Mouse (Mus musculus): ENCODE data around the gene 2410131K14Rik. TPM values are rescaled to one million over a fixed set of nuclear protein-coding genes. Genes with fewer than 3 reads are reported as not detected.

2410131K14Rik gene
- total and polyA plus RNA-seq, 3 experiments = 4.0 to 4.3 TPM; not detected in 1

- Histone ChIP-seq H3K27ac (ENCODE audit: control insufficient read depth, low read depth, low read length) (no peak overlapping the region), H3K27me3 (ENCODE audit: control insufficient read depth in 1 of 2, insufficient read depth in 2 of 2, low read length in 2 of 2) (peaks cover 0 to 1% of the 10 kb centered on the region in 2 experiments; a peak in 2 of 4 replicates), H3K9me3 (replicated peaks; ENCODE audit: insufficient read depth, low read length) (no peaks in the 10 kb centered on the region), H3K4me1 (ENCODE audit: control insufficient read depth in 1 of 2, insufficient read depth in 2 of 2, low read length in 2 of 2) (no peaks in the 10 kb centered on the region), H3K36me3 (ENCODE audit: control insufficient read depth in 1 of 2, insufficient read depth in 2 of 2, low read length in 2 of 2) (no peaks in the 10 kb centered on the region), H3K79me2 (ENCODE audit: control insufficient read depth, insufficient read depth, low read length, poor library complexity) (no peaks in the 10 kb centered on the region), H3K9ac (ENCODE audit: control insufficient read depth, low read depth, low read length, poor library complexity, severe bottlenecking) (no peak overlapping the region), H3K4me3 (ENCODE audit: control insufficient read depth in 1 of 2, insufficient read depth in 1 of 2, low read depth in 2 of 2, low read length in 2 of 2) (no peak overlapping the region)
- TF ChIP-seq GABPA (IDR thresholded peaks at IDR 0.05; ENCODE audit: low read depth, low read length) = no peak
- TF ChIP-seq RCOR1 (IDR thresholded peaks at IDR 0.05; ENCODE audit: low read depth, low read length) = no peak
- no peak for TF ChIP-seq MYB (IDR thresholded peaks at IDR 0.05; ENCODE audit: low read depth, low read length)
- TF ChIP-seq CTCF (IDR thresholded peaks at IDR 0.05 in 2 of 3, conservative IDR thresholded peaks at IDR 0.05 in 1 of 3; ENCODE audit: control insufficient read depth in 1 of 3, insufficient read depth in 1 of 3, low read depth in 2 of 3, low read length in 3 of 3, poor library complexity in 1 of 3, severe bottlenecking in 1 of 3) = no peak
- TF ChIP-seq POLR2AphosphoS2 (IDR thresholded peaks at IDR 0.05; ENCODE audit: low read length) = no peak
- no peak for TF ChIP-seq MEF2A (IDR thresholded peaks at IDR 0.05; ENCODE audit: extremely low read depth, insufficient replicate concordance, low read depth, low read length, poor library complexity, severe bottlenecking)
- TF ChIP-seq RAD21 (IDR thresholded peaks at IDR 0.05; ENCODE audit: low read depth, low read length) = no peak
- TF ChIP-seq ETS1 (IDR thresholded peaks at IDR 0.05; ENCODE audit: low read depth, low read length) = no peak
- no peak for TF ChIP-seq TAL1 (IDR thresholded peaks at IDR 0.05; ENCODE audit: low read length)
- no peak for TF ChIP-seq TBP (IDR thresholded peaks at IDR 0.05; ENCODE audit: low read depth, low read length)
- TF ChIP-seq ZMIZ1 (IDR thresholded peaks at IDR 0.05; ENCODE audit: low read depth, low read length) = no peak
- TF ChIP-seq BHLHE40 (IDR thresholded peaks at IDR 0.05; ENCODE audit: borderline replicate concordance, low read depth, low read length) = no peak
- TF ChIP-seq MYC (IDR thresholded peaks at IDR 0.05; ENCODE audit: low read depth, low read length) = no peak
- TF ChIP-seq POLR2A (IDR thresholded peaks at IDR 0.05; ENCODE audit: control insufficient read depth in 1 of 2, insufficient read depth in 1 of 2, low read depth in 1 of 2, low read length in 2 of 2, poor library complexity in 1 of 2) = no peak
- TF ChIP-seq E2F4 (IDR thresholded peaks at IDR 0.05; ENCODE audit: borderline replicate concordance, low read depth, low read length) = no peak
- no peak for DNase-seq (ENCODE audit: low read depth, low spot score)
Measured at GRCm38 (mm10) chr5:118271449-118272110, 26.6 kb downstream of the 2410131K14Rik start.

GRCm38 (mm10) chr5:118273446-118273845 lies 28.4 kb downstream of the 2410131K14Rik start:
- no peaks in the 10 kb centered on the region for H3K36me3 ChIP-seq (ENCODE audit: control insufficient read depth in 1 of 2, insufficient read depth in 2 of 2, low read length in 2 of 2)
- H3K9me3 ChIP-seq (replicated peaks; ENCODE audit: insufficient read depth, low read length) = no peaks in the 10 kb centered on the region
- H3K79me2 ChIP-seq (ENCODE audit: control insufficient read depth, insufficient read depth, low read length, poor library complexity) = no peaks in the 10 kb centered on the region
- no peak for TF ChIP-seq POLR2AphosphoS5 (IDR thresholded peaks at IDR 0.05; ENCODE audit: borderline replicate concordance, low read depth, low read length)
- TF ChIP-seq MAZ (IDR thresholded peaks at IDR 0.05; ENCODE audit: low read depth, low read length) = no peak
- no peak for TF ChIP-seq CHD1 (IDR thresholded peaks at IDR 0.05; ENCODE audit: low read depth, low read length)
- no peak for TF ChIP-seq JUND (IDR thresholded peaks at IDR 0.05; ENCODE audit: low read depth, low read length)
- TF ChIP-seq MAFK (IDR thresholded peaks at IDR 0.05; ENCODE audit: borderline replicate concordance, low read depth, low read length) = no peak
- TF ChIP-seq ZKSCAN1 (IDR thresholded peaks at IDR 0.05; ENCODE audit: low read depth, low read length) = no peak
- no peak for TF ChIP-seq CTCF (IDR thresholded peaks at IDR 0.05 in 2 of 3, conservative IDR thresholded peaks at IDR 0.05 in 1 of 3; ENCODE audit: control insufficient read depth in 1 of 3, insufficient read depth in 1 of 3, low read depth in 2 of 3, low read length in 3 of 3, poor library complexity in 1 of 3, severe bottlenecking in 1 of 3)
- no peak for TF ChIP-seq ELF1 (IDR thresholded peaks at IDR 0.05; ENCODE audit: low read depth, low read length)
- no peak for TF ChIP-seq RCOR1 (IDR thresholded peaks at IDR 0.05; ENCODE audit: low read depth, low read length)
- TF ChIP-seq CHD2 (IDR thresholded peaks at IDR 0.05; ENCODE audit: low read length) = no peak
- no peak for TF ChIP-seq TCF12 (IDR thresholded peaks at IDR 0.05; ENCODE audit: low read depth, low read length)
- TF ChIP-seq GATA1 (IDR thresholded peaks at IDR 0.05; ENCODE audit: low read depth, low read length) = no peak
- TF ChIP-seq TAL1 (IDR thresholded peaks at IDR 0.05; ENCODE audit: low read length) = no peak
- no peak for TF ChIP-seq TBP (IDR thresholded peaks at IDR 0.05; ENCODE audit: low read depth, low read length)
- H3K4me3 ChIP-seq (ENCODE audit: control insufficient read depth in 1 of 2, insufficient read depth in 1 of 2, low read depth in 2 of 2, low read length in 2 of 2) = no peak overlapping the region
- H3K9ac ChIP-seq (ENCODE audit: control insufficient read depth, low read depth, low read length, poor library complexity, severe bottlenecking) = no peak overlapping the region
- H3K27me3 ChIP-seq (ENCODE audit: control insufficient read depth in 1 of 2, insufficient read depth in 2 of 2, low read length in 2 of 2) = peaks cover 0 to 1% of the 10 kb centered on the region in 2 experiments; a peak in 2 of 4 replicates
- no peak for DNase-seq (ENCODE audit: low read depth, low spot score)
- H3K4me1 ChIP-seq (ENCODE audit: control insufficient read depth in 1 of 2, insufficient read depth in 2 of 2, low read length in 2 of 2) = no peaks in the 10 kb centered on the region
- H3K27ac ChIP-seq (ENCODE audit: control insufficient read depth, low read depth, low read length) = no peak overlapping the region
